Mouse (Mus musculus): ENCODE results near the gene Gja3.

DNA sequence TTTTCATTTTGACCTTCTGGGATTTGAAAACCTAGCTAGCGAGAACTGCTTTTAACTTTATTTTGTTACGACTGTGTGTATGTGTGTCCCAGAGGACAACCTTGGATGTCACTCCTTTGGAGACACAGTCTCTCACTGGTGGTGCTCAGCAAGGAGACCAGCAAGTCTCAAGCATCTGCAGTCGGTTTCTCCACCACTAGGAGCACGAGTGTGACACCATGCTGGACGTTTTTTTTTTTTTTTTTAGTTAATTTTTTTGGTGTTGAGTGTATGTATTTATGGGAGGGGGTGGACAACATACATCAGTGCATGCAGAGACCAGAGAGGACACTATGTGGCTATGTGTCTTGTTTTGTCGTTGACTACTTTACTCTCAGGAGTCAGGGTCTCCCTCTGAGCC is 5.2 kb downstream of the Gja3 start:
- TF ChIP-seq CTCF (IDR thresholded peaks at IDR 0.05; ENCODE audit: extremely low read depth, insufficient read depth, low read length) (no peak), POLR2A (IDR thresholded peaks at IDR 0.05; ENCODE audit: extremely low read depth, insufficient read depth, low read length) (no peak)
